Mouse (Mus musculus): ENCODE results near the gene Swi5. TPM values are rescaled to one million over a fixed set of nuclear protein-coding genes. Genes with fewer than 3 reads are reported as not detected.

The Swi5 gene
- polyA plus RNA-seq, 1 experiment from 2014 or later = 169 TPM

Small RNA genes lying within 50 kb of the gene (microRNA-seq; reads per million reads assigned to microRNA genes)
- gene Gm23363 (not detected), gene Mir199b (95.2 reads per million, percentile 56 among the genes with 10 or more reads in this experiment)

Other genes starting within 250 kb of the Swi5 start
- gene Fam78a, start 203.2 kb downstream of the Swi5 start, polyA plus RNA-seq (2014; fragmentation: Nextera tagmentation; extraction: Ambion mirVana) = 0.50 and 0.59 TPM in 2 replicates
- 21.6 and 24.4 TPM in 2 replicates for gene Plpp7, start 192.5 kb downstream of the Swi5 start, polyA plus RNA-seq (2014; fragmentation: Nextera tagmentation; extraction: Ambion mirVana)
- gene Prrc2b, start 137.0 kb downstream of the Swi5 start, polyA plus RNA-seq (2014; fragmentation: Nextera tagmentation; extraction: Ambion mirVana) = 121 and 141 TPM in 2 replicates
- 28.3 and 33.2 TPM in 2 replicates for gene Pomt1, start 51.5 kb downstream of the Swi5 start, polyA plus RNA-seq (2014; fragmentation: Nextera tagmentation; extraction: Ambion mirVana)
- gene Uck1, start 27.9 kb downstream of the Swi5 start, polyA plus RNA-seq (2014; fragmentation: Nextera tagmentation; extraction: Ambion mirVana) = 89.6 and 96.1 TPM in 2 replicates
- gene Golga2, start 691 bp downstream of the Swi5 start, polyA plus RNA-seq (2014; fragmentation: Nextera tagmentation; extraction: Ambion mirVana) = 22.5 and 26.1 TPM in 2 replicates
- 46.4 and 54.1 TPM in 2 replicates for gene Ciz1, start 64.3 kb upstream of the Swi5 start, polyA plus RNA-seq (2014; fragmentation: Nextera tagmentation; extraction: Ambion mirVana)
- gene Dnm1, start 65.3 kb upstream of the Swi5 start, polyA plus RNA-seq (2014; fragmentation: Nextera tagmentation; extraction: Ambion mirVana) = 90.6 and 103 TPM in 2 replicates
- 107 and 153 TPM in 2 replicates for gene 1110008P14Rik, start 93.9 kb upstream of the Swi5 start, polyA plus RNA-seq (2014; fragmentation: Nextera tagmentation; extraction: Ambion mirVana)
- gene Lcn2, start 100.2 kb upstream of the Swi5 start, polyA plus RNA-seq (2014; fragmentation: Nextera tagmentation; extraction: Ambion mirVana) = not detected in 2 replicates
- gene Ptges2, start 107.8 kb upstream of the Swi5 start, polyA plus RNA-seq (2014; fragmentation: Nextera tagmentation; extraction: Ambion mirVana) = 46.2 and 64.4 TPM in 2 replicates
- 5.3 and 5.6 TPM in 2 replicates for gene Naif1, start 162.4 kb upstream of the Swi5 start, polyA plus RNA-seq (2014; fragmentation: Nextera tagmentation; extraction: Ambion mirVana)
- 36.3 and 41.5 TPM in 2 replicates for gene Slc25a25, start 163.4 kb upstream of the Swi5 start, polyA plus RNA-seq (2014; fragmentation: Nextera tagmentation; extraction: Ambion mirVana)
- 6.9 and 7.8 TPM in 2 replicates for gene Fam102a, start 247.3 kb upstream of the Swi5 start, polyA plus RNA-seq (2014; fragmentation: Nextera tagmentation; extraction: Ambion mirVana)